Mouse (Mus musculus) neural tube, embryonic 10.5 days (tissue): Measurements from ENCODE around the gene Gm15155.
"Not testable (repeated sequence)": the region's sequence is repeated elsewhere in the genome, so short reads cannot be mapped to it uniquely, and the experiment has no call there.

Source experiments
- DNase-seq: peaks from one replicate; pipeline ENCODE4 v3.0.0-alpha.2; 2017; ENCODE audit warnings: low spot score; ENCODE audit errors: extremely low spot score

Gm15155 gene

GRCm38 (mm10) chrX:156009756-156010155 lies 385.2 kb downstream of the Gm15155 start:
- DNase-seq, result no peak

- DNase-seq, result no peak
Measured at GRCm38 (mm10) chrX:156155776-156156175, 531.2 kb downstream of the Gm15155 start.

GRCm38 (mm10) chrX:156171587-156171986 lies 547.0 kb downstream of the Gm15155 start:
- no peak for DNase-seq

- DNase-seq, result not testable (repeated sequence)
Measured at GRCm38 (mm10) chrX:156303806-156304205, 679.3 kb downstream of the Gm15155 start.
